Mouse (Mus musculus) MEL (cell line): ENCODE data around the gene Ube2q2. TPM values are rescaled to one million over a fixed set of nuclear protein-coding genes. Genes with fewer than 3 reads are reported as not detected.

Source experiments
- DNase-seq: peaks from one replicate; pipeline ENCODE4 v3.0.0; 2011; ENCODE audit warnings: low read depth, low spot score
- H3K27ac ChIP-seq: 2 replicates; pipeline ENCODE4 v1.5.1; 2012; ENCODE audit warnings: low read depth, mild to moderate bottlenecking, control low read depth, low read length, moderate library complexity; ENCODE audit not compliant: control insufficient read depth
- H3K27me3 ChIP-seq, 2 experiments: fragments of 150-350 bp in 1 of 2; sonication (generic) in 1 of 2; 2 replicates each; pipeline ENCODE4 v1.6.1; 2012; ENCODE audit warnings: low read length in 2 of 2, mild to moderate bottlenecking in 2 of 2, improper control_type of control experiment in 1 of 2, moderate library complexity in 1 of 2; ENCODE audit not compliant: insufficient read depth in 2 of 2, control insufficient read depth in 1 of 2
- H3K36me3 ChIP-seq, 2 experiments: 2 replicates each; pipeline ENCODE4 v1.6.1; 2012 to 2014; ENCODE audit warnings: low read length in 2 of 2, improper control_type of control experiment in 1 of 2, inconsistent platforms in 1 of 2, mild to moderate bottlenecking in 1 of 2; ENCODE audit not compliant: insufficient read depth in 2 of 2, control insufficient read depth in 1 of 2
- H3K4me1 ChIP-seq, 2 experiments: fragments of 150-350 bp in 1 of 2; sonication (generic) in 1 of 2; 2 replicates each; pipeline ENCODE4 v1.6.1; 2012; ENCODE audit warnings: low read length in 2 of 2, improper control_type of control experiment in 1 of 2, mild to moderate bottlenecking in 1 of 2; ENCODE audit not compliant: insufficient read depth in 2 of 2, control insufficient read depth in 1 of 2
- H3K4me3 ChIP-seq, 2 experiments: fragments of 150-350 bp in 1 of 2; sonication (generic) in 1 of 2; 2 replicates each; pipeline ENCODE4 v1.5.1; 2012; ENCODE audit warnings: low read depth in 2 of 2, low read length in 2 of 2, mild to moderate bottlenecking in 2 of 2, moderate library complexity in 2 of 2, control low read depth in 1 of 2, improper control_type of control experiment in 1 of 2; ENCODE audit not compliant: control insufficient read depth in 1 of 2, insufficient read depth in 1 of 2
- H3K79me2 ChIP-seq: 2 replicates; pipeline ENCODE4 v1.6.1; 2012; ENCODE audit warnings: mild to moderate bottlenecking, low read length, moderate library complexity; ENCODE audit not compliant: control insufficient read depth, poor library complexity, insufficient read depth
- H3K9ac ChIP-seq: 2 replicates; pipeline ENCODE4 v1.6.1; 2012; ENCODE audit warnings: low read depth, mild to moderate bottlenecking, control low read depth, low read length, moderate library complexity; ENCODE audit not compliant: control insufficient read depth, poor library complexity, severe bottlenecking
- H3K9me3 ChIP-seq: fragments of 150-350 bp; sonication (generic); replicated peaks from 2 replicates; pipeline ENCODE4 v1.6.1; 2012; ENCODE audit warnings: mild to moderate bottlenecking, low read length, improper control_type of control experiment, moderate library complexity; ENCODE audit not compliant: insufficient read depth
- BHLHE40 ChIP-seq: IDR thresholded peaks from 2 replicates; pipeline ENCODE4 v1.6.1; 2012; ENCODE audit warnings: low read depth, mild to moderate bottlenecking, inconsistent platforms, low read length, improper control_type of control experiment, borderline replicate concordance
- ELF1 ChIP-seq: IDR thresholded peaks from 2 replicates; pipeline ENCODE4 v1.6.1; 2014; ENCODE audit warnings: low read depth, mild to moderate bottlenecking, inconsistent platforms, low read length, improper control_type of control experiment, moderate library complexity
- ETS1 ChIP-seq: IDR thresholded peaks from 2 replicates; pipeline ENCODE4 v1.6.1; 2012; ENCODE audit warnings: low read depth, mild to moderate bottlenecking, inconsistent platforms, low read length, improper control_type of control experiment, moderate library complexity
- GABPA ChIP-seq: IDR thresholded peaks from 2 replicates; pipeline ENCODE4 v1.6.1; 2012; ENCODE audit warnings: low read depth, mild to moderate bottlenecking, inconsistent platforms, low read length, improper control_type of control experiment, moderate library complexity
- HCFC1 ChIP-seq: IDR thresholded peaks from 2 replicates; pipeline ENCODE4 v1.6.1; 2012; ENCODE audit warnings: low read depth, mild to moderate bottlenecking, inconsistent platforms, low read length, improper control_type of control experiment, moderate library complexity
- JUND ChIP-seq: IDR thresholded peaks from 2 replicates; pipeline ENCODE4 v1.6.1; 2011; ENCODE audit warnings: low read depth, mild to moderate bottlenecking, improper control_type of control experiment, low read length
- KAT2A ChIP-seq: conservative IDR thresholded peaks from 2 replicates; pipeline ENCODE4 v1.6.1; 2012; ENCODE audit warnings: low read depth, low read length, improper control_type of control experiment, inconsistent platforms
- MAX ChIP-seq: IDR thresholded peaks from 2 replicates; pipeline ENCODE4 v1.6.1; 2011; ENCODE audit warnings: low read length, improper control_type of control experiment
- MAZ ChIP-seq: IDR thresholded peaks from 2 replicates; pipeline ENCODE4 v1.6.1; 2012; ENCODE audit warnings: low read depth, mild to moderate bottlenecking, inconsistent platforms, low read length, improper control_type of control experiment
- MXI1 ChIP-seq: IDR thresholded peaks from 2 replicates; pipeline ENCODE4 v1.6.1; 2011; ENCODE audit warnings: mild to moderate bottlenecking, low read depth, low read length, improper control_type of control experiment
- MYB ChIP-seq: IDR thresholded peaks from 2 replicates; pipeline ENCODE4 v1.6.1; 2011; ENCODE audit warnings: mild to moderate bottlenecking, low read depth, low read length, improper control_type of control experiment
- MYC ChIP-seq: IDR thresholded peaks from 2 replicates; pipeline ENCODE4 v1.6.1; 2011; ENCODE audit warnings: low read depth, mild to moderate bottlenecking, low read length, improper control_type of control experiment, moderate library complexity
- NELFE ChIP-seq: IDR thresholded peaks from 2 replicates; pipeline ENCODE4 v1.6.1; 2011; ENCODE audit warnings: low read depth, low read length, improper control_type of control experiment
- POLR2A ChIP-seq, 2 experiments: IDR thresholded peaks; 2 replicates each; pipeline ENCODE4 v1.6.1; 2011 to 2012; ENCODE audit warnings: low read length in 2 of 2, mild to moderate bottlenecking in 2 of 2, control low read depth in 1 of 2, improper control_type of control experiment in 1 of 2, low read depth in 1 of 2, moderate library complexity in 1 of 2; ENCODE audit not compliant: control insufficient read depth in 1 of 2, insufficient read depth in 1 of 2, poor library complexity in 1 of 2
- POLR2AphosphoS2 ChIP-seq: IDR thresholded peaks from 2 replicates; pipeline ENCODE4 v1.6.1; 2011; ENCODE audit warnings: low read length, improper control_type of control experiment
- RAD21 ChIP-seq: IDR thresholded peaks from 2 replicates; pipeline ENCODE4 v1.6.1; 2011; ENCODE audit warnings: mild to moderate bottlenecking, low read depth, low read length, improper control_type of control experiment
- SMC3 ChIP-seq: IDR thresholded peaks from 2 replicates; pipeline ENCODE4 v1.6.1; 2011; ENCODE audit warnings: low read depth, low read length, improper control_type of control experiment
- TBP ChIP-seq: IDR thresholded peaks from 2 replicates; pipeline ENCODE4 v1.8.0; 2011; ENCODE audit warnings: low read depth, low read length, improper control_type of control experiment
- UBTF ChIP-seq: IDR thresholded peaks from 2 replicates; pipeline ENCODE4 v1.6.1; 2012; ENCODE audit warnings: low read depth, mild to moderate bottlenecking, inconsistent platforms, low read length, improper control_type of control experiment, moderate library complexity, borderline replicate concordance; ENCODE audit not compliant: insufficient read depth
- USF1 ChIP-seq: IDR thresholded peaks from 2 replicates; pipeline ENCODE4 v1.6.1; 2014; ENCODE audit warnings: low read depth, mild to moderate bottlenecking, inconsistent platforms, low read length, improper control_type of control experiment, moderate library complexity
- USF2 ChIP-seq, 2 experiments: IDR thresholded peaks; 2 replicates each; pipeline ENCODE4 v1.6.1; 2011 to 2012; ENCODE audit warnings: improper control_type of control experiment in 2 of 2, low read length in 2 of 2, borderline replicate concordance in 1 of 2, inconsistent platforms in 1 of 2, low read depth in 1 of 2, mild to moderate bottlenecking in 1 of 2; ENCODE audit not compliant: insufficient read depth in 1 of 2
- ZC3H11A ChIP-seq: IDR thresholded peaks from 2 replicates; pipeline ENCODE4 v1.6.1; 2012; ENCODE audit warnings: low read depth, mild to moderate bottlenecking, inconsistent platforms, low read length, improper control_type of control experiment
- ZKSCAN1 ChIP-seq: IDR thresholded peaks from 2 replicates; pipeline ENCODE4 v1.6.1; 2012; ENCODE audit warnings: low read depth, mild to moderate bottlenecking, inconsistent platforms, low read length, improper control_type of control experiment, moderate library complexity
- ZMIZ1 ChIP-seq: IDR thresholded peaks from 2 replicates; pipeline ENCODE4 v1.6.1; 2012; ENCODE audit warnings: low read depth, mild to moderate bottlenecking, inconsistent platforms, low read length, improper control_type of control experiment, moderate library complexity
- polyA plus RNA-seq, 2 experiments: library from polyadenylated mRNA; stranded (reverse) in 1 of 2; unstranded in 1 of 2; fragments of >175 nt in 1 of 2; fragments of >200 nt in 1 of 2; gene quantifications; 2 replicates each; pipeline versions ENCODE4 v1.2.1 to v1.2.4; 2012; ENCODE audit warnings: low replicate concordance in 2 of 2, low read depth in 1 of 2; ENCODE audit not compliant: insufficient read length in 2 of 2, insufficient read depth in 1 of 2, missing spikeins in 1 of 2
- total RNA-seq: library from RNA; depleted of rRNA; stranded (reverse); fragments of 300-350 nt; gene quantifications from 2 replicates; pipeline ENCODE4 v1.2.3, GENCODE M21; 2012

The Ube2q2 gene
- total and polyA plus RNA-seq, 3 experiments, result 21.7 to 23.6 TPM; not detected in 1

- no peak overlapping the region for H3K27ac ChIP-seq
- no peaks in the 10 kb centered on the region for H3K27me3 ChIP-seq
- H3K9ac ChIP-seq, result no peak overlapping the region
- TF ChIP-seq MYB (no peak), USF1 (no peak), POLR2A (IDR thresholded peaks at IDR 0.05; ENCODE audit: control insufficient read depth in 1 of 2, insufficient read depth in 1 of 2, low read depth in 1 of 2, low read length in 2 of 2, poor library complexity in 1 of 2) (no peak), MXI1 (no peak), KAT2A (no peak), ETS1 (no peak), SMC3 (no peak), ZC3H11A (no peak), ZKSCAN1 (no peak), UBTF (no peak), NELFE (no peak), JUND (no peak), POLR2AphosphoS2 (no peak; the same call in 1 of the 2 replicates), MYC (no peak)
- H3K4me1 ChIP-seq, result peaks cover 0 to 10% of the 10 kb centered on the region in 2 experiments; a peak in 2 of 4 replicates
- no peaks in the 10 kb centered on the region for H3K9me3 ChIP-seq
- H3K36me3 ChIP-seq, result peaks cover 0 to 6% of the 10 kb centered on the region in 2 experiments; a peak in 3 of 4 replicates
- DNase-seq, result no peak
- H3K4me3 ChIP-seq, result no peak overlapping the region
- no peaks in the 10 kb centered on the region for H3K79me2 ChIP-seq
Measured at GRCm38 (mm10) chr9:55225165-55225737, 76.6 kb downstream of the Ube2q2 start.

- Histone ChIP-seq H3K9ac (no peak overlapping the region), H3K4me1 (peaks cover 0 to 10% of the 10 kb centered on the region in 2 experiments; a peak in 2 of 4 replicates), H3K4me3 (no peak overlapping the region), H3K9me3 (no peaks in the 10 kb centered on the region), H3K27me3 (no peaks in the 10 kb centered on the region), H3K27ac (no peak overlapping the region), H3K79me2 (no peaks in the 10 kb centered on the region), H3K36me3 (peaks cover 0 to 6% of the 10 kb centered on the region in 2 experiments; a peak in 3 of 4 replicates)
- no peak for DNase-seq
- TF ChIP-seq HCFC1 (no peak), MXI1 (no peak), USF1 (no peak), RAD21 (no peak), USF2 (IDR thresholded peaks at IDR 0.05; ENCODE audit: borderline replicate concordance in 1 of 2, insufficient read depth in 1 of 2, low read depth in 1 of 2, low read length in 2 of 2) (no peak), NELFE (no peak), MAX (no peak), TBP (no peak), MAZ (no peak), POLR2AphosphoS2 (no peak), ZMIZ1 (no peak), GABPA (no peak), ELF1 (no peak), BHLHE40 (no peak)
Measured at GRCm38 (mm10) chr9:55226251-55226650, 77.6 kb downstream of the Ube2q2 start.
